Mouse (Mus musculus) embryonic facial prominence, embryonic 14.5 days (tissue): Measurements from ENCODE around the gene Map3k13. TPM values are rescaled to one million over a fixed set of nuclear protein-coding genes. Genes with fewer than 3 reads are reported as not detected.
A peak's percentile ranks its signal among the peaks of the same experiment; 100 is the strongest.
"Not testable (repeated sequence)": the region's sequence is repeated elsewhere in the genome, so short reads cannot be mapped to it uniquely, and the experiment has no call there.

Experiments
- ATAC-seq: fragments of 200-750 bp; cut with Nextera tagmentation; 2 replicates; pipeline ENCODE4 v1.8.0; 2017; ENCODE audit warnings: low read depth, moderate number of reproducible peaks, moderate TSS enrichment
- DNase-seq: peaks from one replicate; pipeline ENCODE4 v3.0.0-alpha.2; 2015; ENCODE audit warnings: low spot score
- H3K27ac ChIP-seq: fragments of 300-500 bp; sonication (generic); replicated peaks from 2 replicates; pipeline ENCODE4 v1.5.1; 2014; ENCODE audit warnings: low read depth, mild to moderate bottlenecking, low read length, moderate library complexity
- H3K27me3 ChIP-seq: fragments of 300-500 bp; sonication (generic); replicated peaks from 2 replicates; pipeline ENCODE4 v1.6.1; 2014; ENCODE audit warnings: low read length; ENCODE audit not compliant: control insufficient read depth, insufficient read depth
- H3K36me3 ChIP-seq: fragments of 300-500 bp; sonication (generic); 2 replicates; pipeline ENCODE4 v1.6.1; 2014; ENCODE audit warnings: low read length, mixed read lengths; ENCODE audit not compliant: control insufficient read depth, insufficient read depth
- H3K4me1 ChIP-seq: fragments of 300-500 bp; sonication (generic); 2 replicates; pipeline ENCODE4 v1.6.1; 2014; ENCODE audit warnings: antibody characterized with exemption, low read length; ENCODE audit not compliant: control insufficient read depth, insufficient read depth
- H3K4me2 ChIP-seq: fragments of 300-500 bp; sonication (generic); 2 replicates; pipeline ENCODE4 v1.6.1; 2014; ENCODE audit warnings: low read depth, mild to moderate bottlenecking, low read length, moderate library complexity, mixed read lengths
- H3K4me3 ChIP-seq: fragments of 300-500 bp; sonication (generic); 2 replicates; pipeline ENCODE4 v1.5.1; 2014; ENCODE audit warnings: low read depth, mild to moderate bottlenecking, low read length
- H3K9ac ChIP-seq: fragments of 300-500 bp; sonication (generic); 2 replicates; pipeline ENCODE4 v1.6.1; 2014; ENCODE audit warnings: low read depth, mild to moderate bottlenecking, low read length, moderate library complexity, mixed read lengths
- H3K9me3 ChIP-seq: fragments of 300-500 bp; sonication (generic); 2 replicates; pipeline ENCODE4 v1.6.1; 2016; ENCODE audit warnings: low read length; ENCODE audit not compliant: control insufficient read depth
- WGBS: fragments of 180-500 bp; shearing (Covaris S2); extraction: QIAGEN DNeasy Blood & Tissue Kit; methylation state at CpG from one replicate; pipeline ENCODE4 v1.1.7; 2014; 5-methylcytosine and 5-hydroxymethylcytosine counted together
- polyA plus RNA-seq: library from polyadenylated mRNA; unstranded; fragments of >200 nt; fragmentation: Nextera tagmentation; extraction: Ambion mirVana; gene quantifications from 2 replicates; pipeline ENCODE4 v1.2.1, GENCODE M21; 2014

Gene Map3k13
- polyA plus RNA-seq, 1 experiment from 2014 or later, result 0.95 TPM

DNA sequence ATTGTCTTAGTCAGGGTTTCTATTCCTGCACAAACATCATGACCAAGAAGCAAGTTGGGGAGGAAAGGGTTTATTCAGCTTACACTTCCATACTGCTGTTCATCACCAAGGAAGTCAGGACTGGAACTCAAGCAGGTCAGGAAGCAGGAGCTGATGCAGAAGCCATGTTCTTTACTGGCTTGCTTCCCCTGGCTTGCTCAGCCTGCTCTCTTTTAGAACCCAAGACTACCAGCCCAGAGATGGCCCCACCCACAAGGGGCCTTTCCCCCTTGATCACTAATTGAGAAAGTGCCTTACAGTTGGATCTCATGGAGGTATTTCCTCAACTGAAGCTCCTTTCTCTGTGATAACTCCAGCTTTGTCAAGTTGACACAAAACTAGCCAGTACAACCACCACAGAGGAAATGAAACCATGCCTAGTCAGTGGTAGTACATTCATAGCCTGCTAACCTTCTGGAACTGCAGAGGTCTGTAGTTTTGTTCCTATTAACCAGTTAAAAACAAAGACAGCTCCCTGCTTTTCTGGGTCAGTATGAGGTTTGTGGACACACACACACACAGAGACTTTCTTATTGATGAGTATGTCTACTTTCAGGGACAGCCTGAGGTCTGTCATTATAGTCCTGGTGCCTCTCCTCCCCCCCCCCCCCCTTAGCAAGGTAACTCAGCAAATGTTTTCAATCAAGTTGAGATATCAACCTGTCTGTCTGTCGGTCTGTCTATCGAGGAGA, 901 bp upstream of the Map3k13 start:
- H3K9ac ChIP-seq, result peak overlapping the region; percentile 84; the same call in 1 of the 2 replicates
- H3K4me3 ChIP-seq, result peak overlapping the region; percentile 90
- H3K27ac ChIP-seq, H3K36me3 ChIP-seq, ATAC-seq, H3K4me1 ChIP-seq, H3K9me3 ChIP-seq, DNase-seq, H3K27me3 ChIP-seq: not testable (repeated sequence)
- 33% methylated on average over 2 of the region's 2 CpGs for WGBS
- H3K4me2 ChIP-seq, result peak overlapping the region; percentile 78

DNA sequence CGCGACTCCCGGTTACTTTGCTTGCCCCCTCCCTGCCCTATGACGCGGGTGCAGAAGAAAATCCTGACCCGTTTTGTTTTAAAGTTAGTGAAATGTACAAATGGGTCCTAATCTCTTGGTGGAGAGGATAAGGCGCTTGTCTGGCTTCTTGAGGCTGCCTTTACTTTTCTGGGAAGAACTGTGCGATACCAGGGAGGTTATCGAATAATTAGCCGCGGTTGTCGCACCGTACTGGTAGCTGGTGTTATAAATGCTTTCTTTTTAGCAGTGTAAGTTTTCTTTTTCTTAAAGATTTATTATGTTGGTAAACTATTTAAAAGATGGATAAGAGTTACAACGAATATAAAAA, 525 bp downstream of the Map3k13 start:
- DNase-seq (no peak), ATAC-seq (0 out of 2 replicates have a peak, but pooled peaks have one; percentile 1)
- Histone ChIP-seq H3K4me2 (peak overlapping the region; percentile 78), H3K27ac (peak overlapping the region; percentile 79; the same call in 1 of the 2 replicates), H3K9me3 (no peaks in the 10 kb centered on the region), H3K4me1 (0 out of 2 replicates have a peak, but pooled peaks cover 4% of the 10 kb centered on the region), H3K4me3 (peak overlapping the region; percentile 90), H3K36me3 (peaks cover 7% of the 10 kb centered on the region), H3K27me3 (no peaks in the 10 kb centered on the region), H3K9ac (peak overlapping the region; percentile 84)
- WGBS, result 3% methylated on average over 14 of the region's 14 CpGs

DNA sequence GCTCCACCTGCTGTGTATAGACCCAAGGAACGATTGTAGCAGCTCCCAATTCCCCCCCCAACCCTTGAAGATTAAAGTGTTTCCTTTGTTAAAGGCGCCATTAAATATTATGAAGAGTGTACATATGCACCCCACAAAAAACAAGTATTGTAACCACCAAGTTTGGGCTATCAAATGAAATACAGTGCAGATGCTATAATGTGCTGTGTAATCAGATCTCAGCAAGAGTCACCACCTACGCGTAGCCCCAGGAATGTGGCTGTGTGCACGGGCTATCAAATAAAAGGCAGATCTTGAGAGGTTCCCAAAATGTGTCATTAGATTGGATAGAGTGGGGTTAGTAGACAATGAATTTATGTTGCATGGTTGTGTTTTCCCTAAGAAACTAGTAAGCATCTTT, 925 bp downstream of the Map3k13 start:
- peaks cover 8% of the 10 kb centered on the region for H3K36me3 ChIP-seq
- peak overlapping the region; percentile 90 for H3K4me3 ChIP-seq
- no peak for DNase-seq
- ATAC-seq, result no peak
- H3K9me3 ChIP-seq, result no peaks in the 10 kb centered on the region
- 13% methylated on average over 5 of the region's 5 CpGs for WGBS
- no peak overlapping the region for H3K27ac ChIP-seq
- peak overlapping the region; percentile 84 for H3K9ac ChIP-seq
- H3K4me1 ChIP-seq, result 0 out of 2 replicates have a peak, but pooled peaks cover 4% of the 10 kb centered on the region
- H3K4me2 ChIP-seq, result peak overlapping the region; percentile 78
- H3K27me3 ChIP-seq, result no peaks in the 10 kb centered on the region

DNA sequence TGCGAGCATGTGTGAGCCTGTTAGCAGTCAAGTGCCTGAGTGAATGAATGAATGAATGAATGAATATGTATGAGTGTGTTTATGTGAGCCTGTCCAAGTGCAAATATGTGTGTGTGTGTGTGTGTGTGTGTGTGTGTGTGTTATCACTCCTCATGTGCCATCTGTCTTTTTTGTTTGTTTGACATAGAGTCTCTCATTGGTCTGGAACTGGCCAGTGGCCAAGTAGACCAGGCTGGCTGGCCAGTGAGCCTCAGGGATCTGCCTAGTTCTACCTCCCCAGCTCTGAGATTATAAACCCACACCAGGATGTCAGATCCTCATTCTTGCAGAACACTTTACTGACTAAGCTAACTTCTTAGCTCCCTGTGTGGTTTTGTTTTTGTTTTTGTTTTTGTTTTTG, 10.1 kb downstream of the Map3k13 start:
- ATAC-seq (no peak), DNase-seq (no peak)
- Histone ChIP-seq H3K4me2 (no peak overlapping the region), H3K36me3 (peaks cover 29% of the 10 kb centered on the region), H3K9me3 (no peaks in the 10 kb centered on the region), H3K27ac (no peak overlapping the region), H3K27me3 (no peaks in the 10 kb centered on the region), H3K9ac (no peak overlapping the region), H3K4me1 (no peaks in the 10 kb centered on the region), H3K4me3 (no peak overlapping the region)
- 100% methylated on average over 1 of the region's 1 CpGs for WGBS

DNA sequence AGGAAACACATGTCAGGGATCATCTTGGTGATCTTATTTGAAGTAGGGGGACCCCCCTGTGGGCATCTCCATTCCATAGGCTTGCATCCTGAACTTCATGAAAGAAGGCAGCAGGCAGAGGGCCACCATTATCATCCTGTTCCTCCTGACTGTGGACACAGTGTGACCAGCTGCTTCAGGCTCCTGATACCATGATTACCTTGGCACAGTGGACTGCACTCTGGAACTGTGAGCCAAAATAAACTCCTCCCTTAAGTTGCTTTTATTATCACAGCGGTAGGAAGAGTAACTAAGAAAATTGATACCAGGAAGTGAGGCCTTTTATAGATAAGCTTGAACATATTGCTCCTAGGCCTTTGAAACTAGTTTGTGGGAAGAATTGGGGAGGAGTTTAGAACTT, 12.7 kb downstream of the Map3k13 start:
- no peaks in the 10 kb centered on the region for H3K9me3 ChIP-seq

DNA sequence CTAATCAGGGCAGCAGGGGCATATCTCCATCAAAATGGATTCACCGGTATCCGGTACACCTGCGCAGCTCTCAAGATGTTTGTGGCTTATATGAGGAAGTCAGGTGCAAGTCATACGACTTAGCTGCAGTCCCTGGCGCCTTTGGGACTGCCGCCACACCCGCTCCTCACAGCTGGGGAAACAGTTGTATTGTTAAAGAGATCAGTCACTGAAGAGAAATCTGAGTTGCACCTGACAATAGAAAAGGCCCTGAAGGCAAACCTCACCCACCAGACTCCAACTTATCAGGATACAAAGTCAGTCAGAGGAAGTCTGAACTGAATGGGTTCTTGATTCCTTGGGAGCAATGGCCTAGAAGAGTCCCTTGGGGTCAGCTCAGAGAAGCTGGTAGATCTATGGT, 13.6 kb downstream of the Map3k13 start:
- ATAC-seq, H3K4me3 ChIP-seq, H3K9me3 ChIP-seq, H3K4me2 ChIP-seq, H3K4me1 ChIP-seq, DNase-seq, H3K27ac ChIP-seq, H3K9ac ChIP-seq, H3K27me3 ChIP-seq: not testable (repeated sequence)
- 0 out of 2 replicates have a peak, but pooled peaks cover 11% of the 10 kb centered on the region for H3K36me3 ChIP-seq
- 76% methylated on average over 7 of the region's 7 CpGs for WGBS

More for the DNA sequence above, 12.7 kb downstream of the Map3k13 start:
- Histone ChIP-seq H3K27me3 (no peaks in the 10 kb centered on the region), H3K4me2 (no peak overlapping the region), H3K4me1 (no peaks in the 10 kb centered on the region), H3K9ac (no peak overlapping the region), H3K4me3 (no peak overlapping the region), H3K36me3 (peaks cover 17% of the 10 kb centered on the region; the same call in 1 of the 2 replicates), H3K27ac (no peak overlapping the region)
- ATAC-seq (no peak), DNase-seq (no peak)
- 92% methylated on average over 1 of the region's 1 CpGs for WGBS

DNA sequence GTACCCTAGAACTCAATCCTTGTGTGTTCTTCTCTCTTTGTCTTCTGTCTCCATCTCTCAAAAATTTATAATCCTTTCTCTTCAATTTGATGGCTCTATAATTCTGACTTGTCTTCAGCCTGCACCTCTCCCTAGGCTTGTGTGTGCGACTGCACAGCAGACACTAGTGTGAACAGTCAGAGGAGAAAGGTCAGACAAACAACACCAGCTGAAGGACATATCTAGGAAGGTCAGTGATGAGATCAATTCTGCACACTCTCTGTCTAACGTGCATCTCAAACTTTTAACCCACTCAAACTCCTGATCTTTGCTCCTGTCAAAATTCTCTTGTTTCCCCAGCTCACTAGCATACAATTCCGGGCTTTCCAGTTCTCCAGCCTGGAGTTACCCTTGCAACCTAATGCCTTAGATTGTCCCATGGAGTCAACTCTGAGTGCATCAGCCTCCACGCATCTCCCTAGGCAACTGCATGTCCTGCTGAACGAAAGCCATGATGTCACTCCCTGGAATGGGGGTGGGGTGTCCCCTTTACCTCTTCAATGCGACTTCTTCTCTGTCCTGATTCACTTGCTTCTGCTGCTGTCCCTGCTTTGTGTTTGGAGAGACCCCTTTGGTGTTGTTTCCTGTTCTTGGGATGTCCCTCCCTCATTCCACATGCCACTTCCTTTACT, 19.2 kb downstream of the Map3k13 start:
- ATAC-seq, result no peak
- Histone ChIP-seq H3K4me2 (no peak overlapping the region), H3K36me3 (0 out of 2 replicates have a peak, but pooled peaks cover 6% of the 10 kb centered on the region), H3K4me1 (0 out of 2 replicates have a peak, but pooled peaks cover 3% of the 10 kb centered on the region), H3K9ac (no peak overlapping the region), H3K4me3 (no peak overlapping the region), H3K27ac (no peak overlapping the region), H3K27me3 (no peaks in the 10 kb centered on the region), H3K9me3 (no peaks in the 10 kb centered on the region)
- no peak for DNase-seq
- WGBS, result 60% methylated on average over 6 of the region's 6 CpGs

DNA sequence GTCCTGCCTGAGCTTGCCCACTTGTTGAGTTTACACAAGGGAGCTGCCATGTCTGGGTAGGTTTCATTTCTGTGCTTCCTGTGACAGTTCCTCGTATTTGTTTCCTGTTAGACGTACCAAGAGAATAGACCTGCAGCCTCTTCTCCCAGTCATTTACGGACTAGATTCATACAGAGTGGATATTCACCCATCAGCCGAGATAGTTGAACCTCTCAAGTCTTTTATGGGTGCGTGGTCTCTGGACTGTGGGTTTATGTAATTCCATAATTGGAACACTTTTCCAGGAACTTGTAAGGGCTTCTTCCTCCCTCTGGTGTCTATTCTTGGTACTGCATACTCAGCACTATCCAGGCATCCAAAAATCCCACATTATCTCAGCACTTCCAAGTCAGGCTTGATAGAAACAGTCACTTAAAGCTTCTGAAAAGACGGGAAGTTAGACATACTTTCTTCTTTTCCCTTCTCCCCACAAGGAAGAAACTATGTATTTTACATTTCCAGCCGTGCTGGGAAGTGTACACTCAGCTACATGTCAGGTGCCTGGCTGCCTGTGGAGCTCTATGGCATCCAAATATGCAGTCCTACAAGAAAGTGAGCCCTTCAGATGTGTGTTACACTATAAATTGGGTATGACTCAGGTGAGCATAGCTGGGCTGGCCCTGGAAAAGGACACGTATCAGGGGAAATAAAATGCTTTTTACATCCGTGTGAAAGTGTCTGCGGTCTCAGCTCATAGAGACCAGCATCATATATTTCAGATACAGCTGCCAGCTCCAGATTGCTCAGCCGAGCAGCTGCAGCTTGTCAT, 20.9 kb downstream of the Map3k13 start:
- no peak overlapping the region for H3K4me2 ChIP-seq
- 0 out of 2 replicates have a peak, but pooled peaks cover 3% of the 10 kb centered on the region for H3K4me1 ChIP-seq
- no peaks in the 10 kb centered on the region for H3K27me3 ChIP-seq
- no peak overlapping the region for H3K27ac ChIP-seq
- DNase-seq (peak; percentile 62), ATAC-seq (peak; percentile 55; the same call in 1 of the 2 replicates)
- no peaks in the 10 kb centered on the region for H3K36me3 ChIP-seq
- H3K4me3 ChIP-seq, result no peak overlapping the region
- H3K9ac ChIP-seq, result no peak overlapping the region
- H3K9me3 ChIP-seq, result no peaks in the 10 kb centered on the region
- 54% methylated on average over 11 of the region's 11 CpGs for WGBS
